Mouse (Mus musculus) intestine, postnatal 0 days (tissue): ENCODE results near the gene Oit1. TPM values are rescaled to one million over a fixed set of nuclear protein-coding genes. Genes with fewer than 3 reads are reported as not detected.
A peak's percentile ranks its signal among the peaks of the same experiment; 100 is the strongest.

Source experiments
- ATAC-seq: fragments of 200-750 bp; cut with Nextera tagmentation; 2 replicates; pipeline ENCODE4 v1.8.0; 2017; ENCODE audit warnings: mild to moderate bottlenecking, moderate TSS enrichment, moderate library complexity
- H3K27ac ChIP-seq: fragments of 300-500 bp; sonication (generic); 2 replicates; pipeline ENCODE4 v1.5.1; 2014; ENCODE audit warnings: mild to moderate bottlenecking, low read depth, low read length, moderate library complexity
- H3K27me3 ChIP-seq: fragments of 300-500 bp; sonication (generic); replicated peaks from 2 replicates; pipeline ENCODE4 v1.6.1; 2014; ENCODE audit warnings: low read length, mixed read lengths; ENCODE audit not compliant: control insufficient read depth, insufficient read depth
- H3K36me3 ChIP-seq: fragments of 300-500 bp; sonication (generic); 2 replicates; pipeline ENCODE4 v1.6.1; 2014; ENCODE audit warnings: mild to moderate bottlenecking, moderate library complexity; ENCODE audit not compliant: control insufficient read depth, insufficient read depth
- H3K4me1 ChIP-seq: fragments of 300-500 bp; sonication (generic); replicated peaks from 2 replicates; pipeline ENCODE4 v1.6.1; 2014; ENCODE audit warnings: antibody characterized with exemption, low read length, mixed read lengths; ENCODE audit not compliant: control insufficient read depth, insufficient read depth
- H3K4me2 ChIP-seq: fragments of 300-500 bp; sonication (generic); replicated peaks from 2 replicates; pipeline ENCODE4 v1.6.1; 2014; ENCODE audit warnings: low read depth, mild to moderate bottlenecking, moderate library complexity
- H3K4me3 ChIP-seq: fragments of 300-500 bp; sonication (generic); 2 replicates; pipeline ENCODE4 v1.5.1; 2014; ENCODE audit warnings: low read depth, low read length
- H3K9ac ChIP-seq: fragments of 300-500 bp; sonication (generic); 2 replicates; pipeline ENCODE4 v1.6.1; 2014; ENCODE audit warnings: mild to moderate bottlenecking, low read depth, low read length
- H3K9me3 ChIP-seq: fragments of 300-500 bp; sonication (generic); 2 replicates; pipeline ENCODE4 v1.6.1; 2016; ENCODE audit warnings: mixed run types; ENCODE audit not compliant: control insufficient read depth
- CTCF ChIP-seq: sonication (generic); IDR thresholded peaks from 2 replicates; pipeline ENCODE4 v1.5.1; 2016; ENCODE audit warnings: low read depth, mild to moderate bottlenecking, control low read depth, antibody characterized with exemption, moderate library complexity
- WGBS: fragments of 180-500 bp; shearing (Covaris S2); extraction: QIAGEN DNeasy Blood & Tissue Kit; methylation state at CpG from one replicate; pipeline ENCODE4 v1.1.7; 2014; 5-methylcytosine and 5-hydroxymethylcytosine counted together
- polyA plus RNA-seq: library from polyadenylated mRNA; unstranded; fragments of >200 nt; fragmentation: Nextera tagmentation; extraction: Ambion mirVana; gene quantifications from 2 replicates; pipeline ENCODE4 v1.2.1, GENCODE M21; 2015

The Oit1 gene
- polyA plus RNA-seq, 1 experiment from 2014 or later, result 13.3 TPM

DNA sequence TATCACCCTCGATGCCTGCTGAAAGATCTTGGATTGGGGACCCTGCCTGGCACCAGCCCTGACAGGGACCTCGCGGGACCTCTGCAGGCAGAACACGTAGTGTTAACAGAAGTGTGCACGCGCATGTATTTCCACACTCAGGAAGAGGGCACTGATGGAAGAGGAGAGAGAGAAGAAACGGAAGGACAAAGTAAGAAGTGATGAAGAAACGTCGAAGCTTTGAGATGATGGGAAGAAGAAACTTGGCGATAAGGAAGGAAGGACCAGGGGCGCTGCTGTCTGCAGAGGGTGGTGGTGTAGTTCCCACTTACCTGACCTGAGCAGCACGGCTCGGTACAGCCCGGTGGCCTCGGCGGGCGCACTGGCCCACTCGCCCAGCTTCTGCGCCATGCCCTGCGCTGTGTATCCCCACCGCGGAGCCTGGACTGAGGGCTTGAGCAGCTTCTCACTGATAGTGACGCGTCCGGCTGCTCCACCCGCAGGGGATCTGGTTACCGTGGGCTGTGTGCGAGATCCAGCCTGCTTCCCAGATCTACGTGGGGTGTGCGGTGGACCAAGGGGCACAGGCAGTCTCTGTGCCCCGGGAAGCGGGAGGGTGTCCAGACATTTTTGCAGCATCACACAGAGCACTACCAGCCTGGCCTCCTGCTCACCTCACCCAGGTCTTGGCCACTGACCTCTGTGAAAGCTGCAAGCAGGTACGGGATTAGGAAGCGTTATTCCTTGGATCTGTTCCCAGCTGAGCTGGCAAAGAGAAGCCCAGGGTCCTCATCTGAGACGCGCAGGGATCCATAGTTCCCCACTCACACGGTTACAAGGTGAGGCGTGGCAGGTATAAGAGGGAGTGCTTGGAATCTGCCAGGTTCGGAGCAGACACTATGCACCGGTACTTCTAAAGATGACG lies 61.1 kb downstream of the Oit1 start, which contains the start of gene Fam107a:
Fam107a (minus strand) TSS at position 830 of the 904 bp plus-strand sequence.
- 11% methylated on average over 41 of the region's 41 CpGs for WGBS
- Histone ChIP-seq H3K27ac (no peak within 1 kb of the TSS), H3K4me1 (no peaks in the 10 kb centered on the region), H3K9ac (no peak within 1 kb of the TSS), H3K36me3 (no peaks in the 10 kb centered on the region), H3K9me3 (no peaks in the 10 kb centered on the region), H3K27me3 (peaks cover 38% of the 10 kb centered on the region), H3K4me2 (peak within 1 kb of the TSS; percentile 41), H3K4me3 (peak within 1 kb of the TSS; percentile 9; the same call in 1 of the 2 replicates)
- TF ChIP-seq CTCF, result no peak
- ATAC-seq, result peak; percentile 43; the same call in 1 of the 2 replicates

GRCm38 (mm10) chr14:8316366-8317193 lies 62.0 kb downstream of the Oit1 start:
- no peaks in the 10 kb centered on the region for H3K4me1 ChIP-seq
- H3K4me2 ChIP-seq, result peak overlapping the region; percentile 41
- H3K4me3 ChIP-seq, result peak overlapping the region; percentile 9; the same call in 1 of the 2 replicates
- TF ChIP-seq CTCF, result no peak
- H3K27me3 ChIP-seq, result peaks cover 38% of the 10 kb centered on the region
- H3K36me3 ChIP-seq, result no peaks in the 10 kb centered on the region
- no peak overlapping the region for H3K27ac ChIP-seq
- no peak overlapping the region for H3K9ac ChIP-seq
- 3% methylated on average over 23 of the region's 23 CpGs for WGBS
- no peak for ATAC-seq
- H3K9me3 ChIP-seq, result no peaks in the 10 kb centered on the region

DNA sequence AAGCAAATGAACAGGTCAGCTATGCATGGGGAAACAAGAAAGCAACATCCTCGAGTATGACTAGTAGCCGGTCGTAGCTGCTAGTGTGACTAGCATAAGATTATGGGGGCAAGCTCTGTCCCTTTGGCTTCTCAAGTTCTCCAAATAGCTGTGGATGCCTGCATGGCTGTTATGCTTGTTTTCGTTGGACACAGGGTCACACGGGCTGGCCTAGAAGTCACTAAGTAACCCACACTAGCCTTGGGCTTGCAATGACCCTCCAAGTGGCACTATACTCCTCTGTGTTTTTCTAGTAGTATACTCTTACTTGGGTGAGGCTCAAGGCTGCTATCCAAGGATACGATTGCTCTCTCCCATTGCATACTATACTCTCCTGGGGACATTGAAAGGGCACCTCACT lies 63.4 kb downstream of the Oit1 start:
- H3K27me3 ChIP-seq, result peaks cover 38% of the 10 kb centered on the region
- no peak overlapping the region for H3K4me2 ChIP-seq
- H3K9ac ChIP-seq, result no peak overlapping the region
- no peaks in the 10 kb centered on the region for H3K36me3 ChIP-seq
- H3K4me3 ChIP-seq, result no peak overlapping the region
- no peaks in the 10 kb centered on the region for H3K4me1 ChIP-seq
- H3K9me3 ChIP-seq, result no peaks in the 10 kb centered on the region
- H3K27ac ChIP-seq, result no peak overlapping the region
- WGBS, result 75% methylated on average over 6 of the region's 6 CpGs
- TF ChIP-seq CTCF, result no peak
- no peak for ATAC-seq

DNA sequence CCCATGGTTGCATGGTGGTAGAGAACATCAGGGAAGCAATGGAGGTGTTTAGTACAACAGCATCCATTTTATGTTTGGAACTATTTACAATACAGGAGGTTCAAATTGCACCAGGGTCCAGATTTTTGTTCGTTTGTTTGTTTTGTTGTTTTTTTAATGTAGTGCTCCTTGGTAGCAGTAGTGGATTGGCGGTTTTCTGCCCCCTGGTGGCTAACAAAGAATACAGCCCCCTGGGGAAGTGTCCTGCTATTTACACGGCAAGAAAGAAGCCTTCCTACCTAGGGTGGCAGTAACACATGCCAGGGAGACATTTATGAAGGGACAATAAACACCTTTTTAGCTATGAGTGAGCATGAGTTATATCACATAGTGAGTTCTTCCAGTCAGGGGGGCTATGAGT lies 64.0 kb downstream of the Oit1 start:
- no peak for ATAC-seq
- Histone ChIP-seq H3K4me2 (no peak overlapping the region), H3K27ac (no peak overlapping the region), H3K9ac (no peak overlapping the region), H3K4me3 (no peak overlapping the region), H3K9me3 (no peaks in the 10 kb centered on the region), H3K36me3 (no peaks in the 10 kb centered on the region), H3K27me3 (peaks cover 38% of the 10 kb centered on the region), H3K4me1 (no peaks in the 10 kb centered on the region)
- WGBS, result 20% methylated on average over 3 of the region's 3 CpGs
- TF ChIP-seq CTCF, result peak; percentile 70

DNA sequence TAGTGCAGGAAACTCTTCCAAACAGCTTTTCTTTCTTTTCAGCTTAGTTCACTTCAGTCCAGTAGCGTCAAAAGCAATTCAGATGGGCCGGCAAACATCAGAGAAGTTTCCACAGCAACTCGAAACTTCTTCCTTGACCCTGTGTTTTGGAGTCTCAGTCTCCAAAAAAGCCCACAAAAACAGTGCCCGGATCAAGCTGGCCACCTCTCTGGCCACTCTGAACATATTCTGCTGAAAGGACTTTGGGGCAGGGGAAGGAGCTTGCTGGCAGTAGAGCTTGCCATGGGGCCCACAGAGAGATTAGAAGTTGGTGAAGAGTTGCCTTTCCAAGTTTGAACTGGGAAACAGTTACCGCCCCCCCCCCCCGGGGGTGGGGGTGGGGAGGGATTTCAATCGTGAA lies 64.7 kb downstream of the Oit1 start:
- WGBS, result 46% methylated on average over 7 of the region's 7 CpGs
- Histone ChIP-seq H3K4me2 (no peak overlapping the region), H3K4me1 (no peaks in the 10 kb centered on the region), H3K27ac (no peak overlapping the region), H3K27me3 (peaks cover 38% of the 10 kb centered on the region), H3K9me3 (no peaks in the 10 kb centered on the region), H3K9ac (no peak overlapping the region), H3K4me3 (no peak overlapping the region), H3K36me3 (no peaks in the 10 kb centered on the region)
- TF ChIP-seq CTCF, result no peak
- no peak for ATAC-seq

DNA sequence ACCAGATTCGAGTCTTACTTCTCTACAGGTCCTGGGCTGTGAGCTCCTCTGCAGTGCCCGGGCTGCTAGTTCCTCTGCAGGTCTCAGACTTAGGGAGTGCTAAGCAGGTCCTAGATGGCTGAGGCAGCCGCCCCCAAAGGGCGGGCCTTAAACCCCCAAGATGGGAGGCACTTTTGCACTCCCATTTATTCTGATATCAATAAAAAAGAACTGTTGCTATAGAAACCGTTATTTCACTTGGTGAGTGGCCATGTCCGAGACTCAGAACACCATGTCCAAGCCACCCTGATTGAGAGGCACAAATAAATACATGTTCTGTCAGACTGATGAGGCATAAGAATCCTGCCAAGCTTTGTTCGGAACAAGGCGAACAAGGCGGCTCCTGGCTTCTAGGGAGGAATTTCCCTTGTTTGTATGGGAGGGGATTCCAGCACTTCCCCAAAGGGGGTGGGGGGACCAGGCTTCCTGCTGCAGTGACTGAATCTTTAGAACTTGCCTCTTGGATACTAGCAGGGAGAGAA lies 68.9 kb downstream of the Oit1 start:
- Histone ChIP-seq H3K4me2 (no peak overlapping the region), H3K27ac (no peak overlapping the region), H3K27me3 (no peaks in the 10 kb centered on the region), H3K9ac (no peak overlapping the region), H3K4me3 (no peak overlapping the region), H3K36me3 (no peaks in the 10 kb centered on the region), H3K4me1 (no peaks in the 10 kb centered on the region), H3K9me3 (no peaks in the 10 kb centered on the region)
- TF ChIP-seq CTCF, result no peak
- 19% methylated on average over 9 of the region's 9 CpGs for WGBS
- ATAC-seq, result no peak
